Mouse (Mus musculus) embryonic facial prominence, embryonic 13.5 days (tissue): ENCODE measurements around the gene Fgf4. TPM values are rescaled to one million over a fixed set of nuclear protein-coding genes. Genes with fewer than 3 reads are reported as not detected.

ENCODE experiments used
- ATAC-seq: fragments of 200-750 bp; cut with Nextera tagmentation; 2 replicates; pipeline ENCODE4 v1.8.0; 2017; ENCODE audit warnings: low read depth; ENCODE audit not compliant: insufficient number of reproducible peaks, insufficient read depth, low FRiP score, low TSS enrichment
- H3K27ac ChIP-seq: fragments of 300-500 bp; sonication (generic); 2 replicates; pipeline ENCODE4 v1.5.1; 2015; ENCODE audit warnings: moderate library complexity, mild to moderate bottlenecking, inconsistent platforms
- H3K27me3 ChIP-seq: fragments of 300-500 bp; sonication (generic); 2 replicates; pipeline ENCODE4 v1.6.1; 2015; ENCODE audit warnings: mild to moderate bottlenecking, inconsistent platforms
- H3K36me3 ChIP-seq: fragments of 300-500 bp; sonication (generic); 2 replicates; pipeline ENCODE4 v1.6.1; 2015; ENCODE audit warnings: mild to moderate bottlenecking, inconsistent platforms
- H3K4me1 ChIP-seq: fragments of 300-500 bp; sonication (generic); 2 replicates; pipeline ENCODE4 v1.6.1; 2015; ENCODE audit warnings: inconsistent platforms
- H3K4me2 ChIP-seq: fragments of 300-500 bp; sonication (generic); 2 replicates; pipeline ENCODE4 v1.6.1; 2015; ENCODE audit warnings: moderate library complexity, mild to moderate bottlenecking, inconsistent platforms
- H3K4me3 ChIP-seq: fragments of 300-500 bp; sonication (generic); 2 replicates; pipeline ENCODE4 v1.5.1; 2015; ENCODE audit warnings: mild to moderate bottlenecking, inconsistent platforms
- H3K9ac ChIP-seq: fragments of 300-500 bp; sonication (generic); 2 replicates; pipeline ENCODE4 v1.6.1; 2015; ENCODE audit warnings: mild to moderate bottlenecking, inconsistent platforms
- H3K9me3 ChIP-seq: fragments of 300-500 bp; sonication (generic); 2 replicates; pipeline ENCODE4 v1.6.1; 2016; ENCODE audit warnings: inconsistent platforms
- WGBS: fragments of 180-500 bp; shearing (Covaris S2); methylation state at CpG from one replicate; pipeline ENCODE4 v1.1.7; 2015; ENCODE audit warnings: mixed read lengths; 5-methylcytosine and 5-hydroxymethylcytosine counted together
- polyA plus RNA-seq: library from polyadenylated mRNA; unstranded; fragments of >200 nt; fragmentation: Nextera tagmentation; extraction: Ambion mirVana; gene quantifications from 2 replicates; pipeline ENCODE4 v1.2.1, GENCODE M21; 2015

Gene Fgf4
- 0.18 TPM in 1 of 2 replicates, not detected in the other for polyA plus RNA-seq

- Histone ChIP-seq H3K9me3 (no peaks in the 10 kb centered on the region), H3K4me2 (no peak within 1 kb of the TSS), H3K9ac (no peak within 1 kb of the TSS), H3K36me3 (no peaks in the 10 kb centered on the region), H3K4me3 (no peak within 1 kb of the TSS), H3K27me3 (peaks cover 31% of the 10 kb centered on the region), H3K4me1 (no peaks in the 10 kb centered on the region), H3K27ac (no peak within 1 kb of the TSS)
- ATAC-seq, result no peak
Observed at GRCm38 (mm10) chr7:144847067-144847466, at the start of gene Fgf4. TSS of gene Fgf4 (plus strand) at chr7:144847367.

GRCm38 (mm10) chr7:144798471-144798870, 48.7 kb upstream of the Fgf4 start:
- no peak overlapping the region for H3K9ac ChIP-seq
- no peaks in the 10 kb centered on the region for H3K9me3 ChIP-seq
- H3K27me3 ChIP-seq, result peaks cover 28% of the 10 kb centered on the region
- no peak overlapping the region for H3K4me2 ChIP-seq
- no peak for ATAC-seq
- H3K4me1 ChIP-seq, result peaks cover 4% of the 10 kb centered on the region; the same call in 1 of the 2 replicates
- no peaks in the 10 kb centered on the region for H3K36me3 ChIP-seq
- H3K27ac ChIP-seq, result no peak overlapping the region
- no peak overlapping the region for H3K4me3 ChIP-seq
- 14% methylated on average over 1 of the region's 1 CpGs for WGBS

GRCm38 (mm10) chr7:144807036-144807435, 40.1 kb upstream of the Fgf4 start:
- 70% methylated on average over 6 of the region's 6 CpGs for WGBS
- no peak for ATAC-seq
- H3K36me3 ChIP-seq, result no peaks in the 10 kb centered on the region
- 0 out of 2 replicates have a peak, but pooled peaks cover 5% of the 10 kb centered on the region for H3K4me1 ChIP-seq
- no peak overlapping the region for H3K4me2 ChIP-seq
- no peak overlapping the region for H3K27ac ChIP-seq
- H3K4me3 ChIP-seq, result no peak overlapping the region
- H3K9ac ChIP-seq, result no peak overlapping the region
- H3K9me3 ChIP-seq, result no peaks in the 10 kb centered on the region
- peaks cover 3% of the 10 kb centered on the region; the same call in 1 of the 2 replicates for H3K27me3 ChIP-seq

- no peaks in the 10 kb centered on the region for H3K9me3 ChIP-seq
- H3K27ac ChIP-seq, result no peak overlapping the region
- peaks cover 2% of the 10 kb centered on the region; the same call in 1 of the 2 replicates for H3K27me3 ChIP-seq
- H3K4me1 ChIP-seq, result 0 out of 2 replicates have a peak, but pooled peaks cover 5% of the 10 kb centered on the region
- no peak overlapping the region for H3K9ac ChIP-seq
- H3K4me2 ChIP-seq, result no peak overlapping the region
- no peaks in the 10 kb centered on the region for H3K36me3 ChIP-seq
- 66% methylated on average over 4 of the region's 4 CpGs for WGBS
- ATAC-seq, result no peak
- H3K4me3 ChIP-seq, result no peak overlapping the region
Observed at GRCm38 (mm10) chr7:144807976-144808577, 39.1 kb upstream of the Fgf4 start.

GRCm38 (mm10) chr7:144811521-144811920, 35.6 kb upstream of the Fgf4 start:
- Histone ChIP-seq H3K36me3 (no peaks in the 10 kb centered on the region), H3K9me3 (no peaks in the 10 kb centered on the region), H3K4me1 (0 out of 2 replicates have a peak, but pooled peaks cover 5% of the 10 kb centered on the region), H3K27ac (no peak overlapping the region), H3K4me3 (no peak overlapping the region), H3K4me2 (no peak overlapping the region), H3K27me3 (no peaks in the 10 kb centered on the region), H3K9ac (no peak overlapping the region)
- ATAC-seq, result no peak
- WGBS, result 36% methylated on average over 4 of the region's 4 CpGs

GRCm38 (mm10) chr7:144821901-144822300, 25.3 kb upstream of the Fgf4 start:
- Histone ChIP-seq H3K4me3 (no peak overlapping the region), H3K9me3 (no peaks in the 10 kb centered on the region), H3K36me3 (no peaks in the 10 kb centered on the region), H3K9ac (no peak overlapping the region), H3K4me1 (no peaks in the 10 kb centered on the region), H3K4me2 (no peak overlapping the region), H3K27me3 (peaks cover 19% of the 10 kb centered on the region), H3K27ac (no peak overlapping the region)
- WGBS, result 50% methylated on average over 7 of the region's 7 CpGs
- ATAC-seq, result no peak

- Histone ChIP-seq H3K9me3 (no peaks in the 10 kb centered on the region), H3K36me3 (no peaks in the 10 kb centered on the region), H3K4me1 (no peaks in the 10 kb centered on the region), H3K9ac (no peak overlapping the region), H3K27ac (no peak overlapping the region), H3K4me2 (no peak overlapping the region), H3K27me3 (peaks cover 29% of the 10 kb centered on the region), H3K4me3 (no peak overlapping the region)
- 87% methylated on average over 2 of the region's 2 CpGs for WGBS
- ATAC-seq, result no peak
Observed at GRCm38 (mm10) chr7:144823988-144824387, 23.2 kb upstream of the Fgf4 start.

- ATAC-seq, result no peak
- H3K4me3 ChIP-seq, result no peak overlapping the region
- no peaks in the 10 kb centered on the region for H3K9me3 ChIP-seq
- WGBS, result 43% methylated on average over 11 of the region's 11 CpGs
- peaks cover 57% of the 10 kb centered on the region for H3K27me3 ChIP-seq
- H3K27ac ChIP-seq, result no peak overlapping the region
- H3K9ac ChIP-seq, result no peak overlapping the region
- H3K4me2 ChIP-seq, result no peak overlapping the region
- H3K36me3 ChIP-seq, result no peaks in the 10 kb centered on the region
- H3K4me1 ChIP-seq, result no peaks in the 10 kb centered on the region
Observed at GRCm38 (mm10) chr7:144828369-144828768, 18.8 kb upstream of the Fgf4 start.

GRCm38 (mm10) chr7:144837891-144838488, 9.2 kb upstream of the Fgf4 start, which contains the start of gene Fgf3:
TSS of gene Fgf3 (plus strand) at chr7:144838083.
- Histone ChIP-seq H3K9me3 (no peaks in the 10 kb centered on the region), H3K4me1 (peaks cover 21% of the 10 kb centered on the region), H3K27ac (no peak within 1 kb of the TSS), H3K27me3 (peaks cover 84% of the 10 kb centered on the region), H3K4me3 (peak within 1 kb of the TSS; percentile 45), H3K36me3 (no peaks in the 10 kb centered on the region), H3K4me2 (peak within 1 kb of the TSS; percentile 74), H3K9ac (peak within 1 kb of the TSS; percentile 51)
- WGBS, result 1% methylated on average over 43 of the region's 43 CpGs
- no peak for ATAC-seq

- no peak for ATAC-seq
- under 1% methylated on average over 94 of the region's 94 CpGs for WGBS
- Histone ChIP-seq H3K4me2 (peak overlapping the region; percentile 74), H3K9ac (peak overlapping the region; percentile 51), H3K27ac (no peak overlapping the region), H3K36me3 (no peaks in the 10 kb centered on the region), H3K27me3 (peaks cover 88% of the 10 kb centered on the region), H3K4me1 (peaks cover 21% of the 10 kb centered on the region), H3K4me3 (peak overlapping the region; percentile 45), H3K9me3 (no peaks in the 10 kb centered on the region)
Observed at GRCm38 (mm10) chr7:144838522-144839503, 8.4 kb upstream of the Fgf4 start.

GRCm38 (mm10) chr7:144846158-144846557, 1.0 kb upstream of the Fgf4 start:
- ATAC-seq, result no peak
- 17% methylated on average over 4 of the region's 4 CpGs for WGBS
- H3K36me3 ChIP-seq, result no peaks in the 10 kb centered on the region
- H3K4me3 ChIP-seq, result no peak overlapping the region
- no peaks in the 10 kb centered on the region for H3K9me3 ChIP-seq
- no peaks in the 10 kb centered on the region for H3K4me1 ChIP-seq
- H3K27ac ChIP-seq, result no peak overlapping the region
- H3K27me3 ChIP-seq, result peaks cover 34% of the 10 kb centered on the region
- H3K4me2 ChIP-seq, result no peak overlapping the region
- no peak overlapping the region for H3K9ac ChIP-seq
